Mouse (Mus musculus) cerebellum, adult 9-11 months (tissue): ENCODE measurements around the gene Kmt2c.
"Not testable (repeated sequence)": the region's sequence is repeated elsewhere in the genome, so short reads cannot be mapped to it uniquely, and the experiment has no call there.

Source experiments
- DNase-seq: peaks from one replicate; pipeline ENCODE4 v3.0.0; 2022

The Kmt2c gene

GRCm38 (mm10) chr5:25367126-25367525 lies 131.5 kb downstream of the Kmt2c start:
- no peak for DNase-seq

- no peak for DNase-seq
Observed at GRCm38 (mm10) chr5:25353509-25353908, 145.1 kb downstream of the Kmt2c start.

DNA sequence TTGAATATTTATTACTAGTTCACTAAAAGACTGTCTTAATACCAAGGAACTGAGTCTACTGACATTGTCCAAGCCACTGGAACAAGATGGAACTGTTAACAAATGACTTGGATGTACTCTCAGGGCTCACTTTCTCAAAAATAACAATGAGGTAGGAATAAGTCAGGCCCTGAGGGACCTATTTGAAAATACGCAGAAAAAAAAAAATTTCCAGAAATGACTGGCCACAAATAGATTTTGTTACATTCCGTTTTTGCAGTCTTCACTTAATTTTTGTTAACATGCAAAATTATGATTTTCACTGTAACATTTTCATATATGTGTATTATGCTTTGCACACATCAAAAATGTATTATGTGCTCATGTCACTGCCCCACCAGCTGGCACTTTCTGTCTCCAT lies 167.3 kb downstream of the Kmt2c start:
- DNase-seq: no peak

DNA sequence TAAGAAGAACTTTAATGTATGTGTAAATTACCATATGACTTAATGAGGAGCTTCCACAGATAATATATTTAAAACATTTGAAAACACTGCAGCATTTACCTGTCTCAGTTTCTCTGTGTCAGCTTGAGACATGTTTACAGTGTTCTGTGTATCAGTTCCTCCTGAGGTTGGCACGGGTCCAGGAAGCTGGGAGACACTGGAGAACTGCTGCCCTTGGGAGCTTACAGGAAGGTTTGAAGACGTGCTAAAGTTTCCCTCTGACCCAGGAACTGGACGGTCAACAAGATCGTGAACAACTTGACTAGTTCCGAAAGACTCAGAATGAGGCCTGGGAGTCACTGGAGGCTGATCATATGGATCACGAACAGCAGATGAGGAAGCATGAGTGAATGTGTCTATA lies 184.7 kb downstream of the Kmt2c start:
- DNase-seq: no peak

DNA sequence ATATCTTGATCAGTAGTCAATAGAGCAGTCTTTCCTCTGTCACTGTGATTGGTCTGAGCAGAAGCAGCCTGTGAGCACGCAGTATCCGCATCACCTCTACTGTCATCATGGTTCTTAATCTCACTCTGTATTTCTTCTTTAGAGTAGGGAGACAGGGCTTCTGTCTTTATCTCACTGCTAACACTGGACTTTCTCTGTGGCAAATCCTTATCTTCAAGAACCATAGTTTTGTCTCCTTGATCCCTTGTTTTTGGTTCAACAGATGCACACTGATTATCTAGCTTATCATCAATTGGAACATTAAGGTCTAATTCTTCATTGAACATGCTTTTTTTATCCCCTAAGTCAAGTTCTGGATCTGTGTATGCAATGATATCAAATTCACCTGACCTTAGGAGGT lies 188.4 kb downstream of the Kmt2c start:
- DNase-seq: no peak

GRCm38 (mm10) chr5:25296830-25297229 lies 201.8 kb downstream of the Kmt2c start:
- DNase-seq: no peak

DNA sequence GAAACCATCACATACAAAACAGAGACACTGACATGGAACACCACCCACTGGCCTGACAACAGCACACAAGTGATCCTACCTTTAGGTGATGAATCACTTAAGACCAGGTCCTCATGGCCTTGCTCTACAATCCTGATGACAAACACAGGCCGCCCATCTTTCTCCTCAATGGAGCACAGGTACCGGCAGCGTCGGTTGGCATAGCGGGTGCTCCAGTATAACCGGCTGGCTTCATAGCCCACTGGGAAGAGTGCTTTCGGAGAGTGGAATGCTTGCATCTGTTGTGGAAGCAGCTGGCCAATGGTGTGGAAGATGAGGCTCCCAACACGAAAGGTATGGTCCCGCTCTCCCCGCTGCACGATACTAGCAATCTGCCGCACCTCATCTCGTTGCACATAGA lies 214.6 kb downstream of the Kmt2c start:
- DNase-seq: no peak

GRCm38 (mm10) chr5:25276365-25276764 lies 222.2 kb downstream of the Kmt2c start:
- DNase-seq: no peak

DNA sequence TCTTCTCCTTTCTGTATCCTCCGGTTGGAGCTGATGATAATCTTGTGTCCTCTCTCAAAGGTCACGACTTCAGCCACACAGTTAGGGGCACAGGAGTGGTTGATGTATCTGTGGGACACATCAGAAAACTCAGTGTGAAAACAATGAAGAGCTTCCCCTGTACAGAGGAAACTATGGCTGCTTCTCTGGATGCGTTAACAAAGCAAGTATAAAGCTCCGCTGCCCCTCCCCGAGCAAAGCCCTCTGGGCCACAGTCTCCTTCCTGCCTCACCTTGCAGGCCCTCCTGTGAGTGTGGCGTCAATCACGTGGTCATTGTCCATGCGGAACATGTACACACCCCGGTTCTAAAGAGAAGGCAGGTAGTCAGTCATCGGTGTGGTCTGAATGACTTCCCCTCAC lies 223.0 kb downstream of the Kmt2c start:
- DNase-seq: no peak

DNA sequence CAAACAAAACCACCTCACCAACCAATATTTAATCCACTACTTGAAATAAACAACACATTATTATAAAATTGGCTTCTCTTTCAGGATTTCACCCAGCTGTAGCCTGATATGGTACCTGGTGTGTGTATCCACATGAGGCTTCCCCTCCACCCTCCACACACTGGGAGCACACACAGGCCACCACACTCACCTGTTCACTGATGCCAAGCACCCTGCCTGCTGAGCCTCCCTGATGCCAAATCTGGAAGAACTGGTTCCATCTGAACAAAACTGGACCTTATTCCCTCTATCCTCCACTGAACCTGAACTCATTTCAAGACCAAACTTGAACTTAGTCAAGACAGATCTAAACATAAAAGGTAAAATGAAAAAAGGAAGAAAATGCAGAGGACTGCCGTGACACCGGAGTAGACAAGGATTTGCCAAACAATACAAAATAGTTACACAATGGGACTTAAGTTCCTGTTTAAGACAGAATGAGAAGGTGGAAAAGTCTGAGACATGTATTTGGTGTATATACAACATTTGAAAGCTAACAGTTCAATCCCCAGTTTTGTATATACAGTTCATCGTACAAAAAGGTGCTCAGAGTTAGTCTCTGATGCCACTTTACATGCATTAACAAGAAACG lies 230.2 kb downstream of the Kmt2c start:
- no peak for DNase-seq

GRCm38 (mm10) chr5:25262266-25262665 lies 236.3 kb downstream of the Kmt2c start:
- DNase-seq: no peak

GRCm38 (mm10) chr5:25261452-25261851 lies 237.1 kb downstream of the Kmt2c start:
- DNase-seq: no peak

DNA sequence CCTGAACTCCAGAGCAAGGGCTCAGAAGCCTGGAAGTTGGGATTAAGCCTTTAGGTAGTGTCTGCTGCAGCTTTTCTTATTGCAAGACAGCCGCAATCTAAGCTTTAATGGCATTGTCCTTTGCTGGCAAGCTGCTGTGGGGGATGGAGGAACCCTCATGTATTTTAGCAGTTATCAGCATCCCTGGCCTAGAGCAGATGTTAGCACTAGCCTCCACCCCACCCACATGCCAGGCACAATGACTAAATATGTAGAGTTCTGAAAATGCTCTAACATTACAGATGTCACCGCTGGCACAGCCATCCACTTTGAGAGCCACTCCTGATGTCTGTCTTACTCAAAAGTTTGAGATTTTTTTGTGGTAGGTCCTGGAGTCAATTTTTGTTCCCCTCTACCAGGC lies 241.9 kb downstream of the Kmt2c start:
- DNase-seq: no peak

GRCm38 (mm10) chr5:25254491-25254890 lies 244.1 kb downstream of the Kmt2c start:
- DNase-seq: no peak

GRCm38 (mm10) chr5:25252825-25253544 lies 245.6 kb downstream of the Kmt2c start:
- no peak for DNase-seq

GRCm38 (mm10) chr5:25252423-25252822 lies 246.2 kb downstream of the Kmt2c start:
- DNase-seq: no peak

DNA sequence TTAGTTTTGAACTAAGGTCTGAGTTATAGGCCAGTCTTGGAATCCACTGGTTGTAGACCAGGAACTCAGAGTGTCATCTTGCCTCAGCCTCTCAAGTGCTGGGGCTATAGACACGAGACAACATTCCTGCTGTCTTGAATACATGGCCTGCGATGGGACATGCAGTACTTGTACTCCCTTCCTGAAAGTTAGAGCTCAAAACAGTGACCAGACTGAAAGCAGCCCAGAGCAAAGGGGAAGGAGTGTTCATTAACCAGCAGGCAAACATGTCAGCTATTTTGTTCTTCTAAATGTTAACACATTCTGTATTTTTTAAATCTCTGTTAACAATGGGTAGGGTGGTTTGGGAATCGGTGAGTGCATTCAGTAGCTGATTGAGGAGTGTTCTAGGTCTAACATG lies 251.5 kb downstream of the Kmt2c start:
- no peak for DNase-seq

DNA sequence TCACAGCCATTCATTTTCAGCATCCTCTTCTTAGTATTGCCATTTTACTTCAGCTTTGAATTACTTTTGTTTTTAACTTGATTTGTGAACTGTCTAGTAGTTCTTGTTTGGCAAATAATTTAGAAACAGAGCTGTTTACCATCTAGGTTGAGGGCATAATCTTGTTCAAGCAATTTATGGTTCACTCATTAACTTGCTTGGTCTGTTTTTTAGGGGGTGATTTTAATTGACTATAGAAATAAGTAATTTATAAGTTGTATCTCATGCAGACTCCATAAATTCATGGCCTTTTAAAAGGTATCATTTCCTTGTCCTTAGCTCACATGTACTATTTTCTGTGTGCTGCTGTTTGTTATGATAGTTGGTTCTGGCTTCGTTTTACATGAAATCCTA lies 252.1 kb downstream of the Kmt2c start:
- DNase-seq: no peak

DNA sequence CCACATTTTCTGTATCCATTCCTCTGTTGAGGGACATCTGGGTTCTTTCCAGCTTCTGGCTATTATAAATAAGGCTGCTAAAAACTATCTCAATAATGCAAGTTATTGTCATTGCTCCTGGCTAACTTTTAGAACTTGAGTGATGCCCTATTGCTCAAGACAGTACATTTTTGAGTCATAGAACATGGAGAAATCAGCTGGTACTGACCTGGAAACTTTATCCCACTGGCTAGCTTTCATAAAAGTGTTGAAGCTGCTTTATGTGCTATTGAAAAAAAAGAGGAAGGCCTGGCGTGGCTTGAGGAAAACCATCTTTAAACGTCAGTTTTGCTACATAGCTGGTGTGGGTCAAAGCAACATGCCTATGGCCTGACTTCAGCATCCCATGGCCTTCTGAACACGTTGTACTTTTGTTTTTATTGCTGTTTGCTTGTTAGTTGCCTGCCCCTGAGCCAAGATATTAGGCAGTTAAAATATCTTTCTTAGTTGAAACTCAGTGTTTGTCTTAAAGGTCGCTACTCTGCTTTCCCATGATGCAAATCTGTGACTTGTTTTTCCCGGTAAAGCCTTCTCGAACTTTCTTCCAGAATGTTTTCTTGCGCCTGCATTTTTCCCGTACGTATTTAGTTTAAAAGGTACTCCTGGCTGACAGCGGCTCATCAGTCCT lies 252.6 kb downstream of the Kmt2c start:
- no peak for DNase-seq

DNA sequence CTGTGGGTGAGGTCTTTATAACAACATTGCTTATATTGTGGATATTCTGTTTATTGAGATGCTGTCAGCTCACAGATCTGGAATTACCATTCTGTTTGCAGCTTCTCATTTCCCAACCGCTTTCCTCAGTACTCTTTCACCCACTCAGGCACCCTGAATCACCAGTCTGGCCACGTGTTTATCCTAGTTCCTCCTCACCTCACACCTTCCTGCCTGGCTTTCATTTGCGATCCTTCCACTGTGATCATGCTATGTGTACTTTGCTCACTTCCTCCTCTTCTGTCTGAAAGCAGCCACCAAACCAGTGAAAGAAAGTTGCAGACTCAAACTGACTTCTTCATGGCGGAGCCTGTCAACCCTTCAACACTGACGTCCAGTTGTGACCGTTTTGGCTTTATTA lies 255.5 kb downstream of the Kmt2c start:
- no peak for DNase-seq

DNA sequence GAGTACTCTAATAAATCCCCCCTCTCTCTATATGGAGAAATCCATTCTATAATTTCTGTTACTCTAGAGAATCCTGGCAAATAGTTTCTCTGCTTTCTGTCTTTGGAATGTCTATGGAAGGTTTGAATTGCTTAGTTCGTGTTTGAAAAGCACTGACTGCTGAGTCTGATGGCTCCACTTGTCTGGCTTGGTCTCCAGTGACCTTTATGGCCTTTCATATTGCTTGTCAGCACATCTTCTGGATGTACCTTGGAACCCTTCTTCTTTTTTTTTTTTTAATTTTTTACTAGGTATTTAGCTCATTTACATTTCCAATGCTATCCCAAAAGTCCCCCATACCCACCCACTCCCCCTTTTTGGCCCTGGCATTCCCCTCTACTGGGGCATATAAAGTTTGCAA lies 274.2 kb downstream of the Kmt2c start:
- DNase-seq: not testable (repeated sequence)

DNA sequence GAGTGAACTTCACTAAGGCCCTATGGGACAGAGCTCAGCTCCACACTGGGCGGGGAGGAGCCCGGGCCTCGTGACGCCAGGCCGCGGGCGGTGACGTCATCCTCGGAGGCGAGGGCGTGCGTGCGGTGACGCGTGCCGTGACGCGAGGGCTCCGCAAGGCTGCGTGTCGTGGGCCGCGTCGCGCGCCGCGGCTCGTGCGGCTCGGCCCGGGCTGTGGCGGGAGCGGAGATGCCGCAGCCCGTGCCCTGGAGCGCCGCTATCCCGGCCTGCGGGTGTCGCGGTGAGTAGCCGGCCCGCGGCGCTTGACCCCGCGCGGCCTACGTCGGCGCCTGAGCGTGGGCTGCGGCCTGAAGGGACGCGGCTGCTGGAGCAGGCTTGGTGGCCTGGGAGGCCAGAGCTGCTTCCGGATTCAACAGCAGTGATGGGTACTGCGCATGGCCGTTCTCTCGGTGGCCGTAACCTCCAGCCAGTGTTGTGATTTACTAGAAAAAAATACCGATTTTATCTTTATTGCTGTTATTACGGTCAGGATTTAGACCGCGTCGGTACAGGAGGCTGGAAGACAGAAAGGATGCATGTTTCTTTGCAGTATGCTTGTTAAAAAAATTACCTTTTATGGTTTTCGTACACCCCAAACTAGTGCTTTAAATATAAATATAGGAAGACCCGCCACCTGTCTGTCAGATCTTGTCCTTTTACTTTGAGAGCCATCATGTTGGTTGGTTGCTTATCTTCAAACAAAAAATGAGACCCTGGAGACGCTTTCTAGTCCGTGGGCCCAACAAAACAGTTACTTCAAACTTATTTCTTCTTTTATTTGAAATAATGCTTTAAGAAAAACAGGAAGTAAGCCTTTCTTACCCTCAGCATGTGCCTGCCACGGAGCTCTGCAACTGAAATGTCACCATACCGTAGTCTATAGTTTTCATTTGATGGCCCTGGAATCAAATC lies 275.6 kb downstream of the Kmt2c start, which contains the start of gene E130116L18Rik:
TSS of gene E130116L18Rik (minus strand) at position 402 of the 951 bp plus-strand sequence.
- DNase-seq: peak; percentile 91
